Mouse (Mus musculus) ovary, postnatal 36 days (tissue): ENCODE measurements at regions not wholly inside any gene's neighbourhood (a gene's known extent, or its start where the extent isn't known, plus 50 kb on each side); places are given as distances from the start of the nearest gene placed in this dataset.
"Not testable (repeated sequence)": the region's sequence is repeated elsewhere in the genome, so short reads cannot be mapped to it uniquely, and the experiment has no call there.

Experiments
- DNase-seq: peaks from one replicate; pipeline ENCODE4 v3.0.0; 2022; ENCODE audit warnings: low spot score, mixed read lengths

- DNase-seq, result not testable (repeated sequence)
These were observed 62.0 kb upstream of the Adgrl2 start for GRCm38 (mm10) chr3:149052295-149052902.

GRCm38 (mm10) chr3:149045343-149045742 is 55.0 kb upstream of the Adgrl2 start:
- no peak for DNase-seq

GRCm38 (mm10) chr3:149043901-149044300 is 53.5 kb upstream of the Adgrl2 start:
- DNase-seq, result no peak

GRCm38 (mm10) chr3:149042527-149042926 is 52.2 kb upstream of the Adgrl2 start:
- no peak for DNase-seq

GRCm38 (mm10) chr3:149041188-149041587 is 50.8 kb upstream of the Adgrl2 start:
- DNase-seq, result no peak
